14 mouse cellular contexts compared by ENCODE assay signal in genomic region chr14:120374786-120375185, GRCm38 (mm10).
DNase-seq lines count a peak whose midpoint lies in the region; ATAC-seq lines count a peak whose summit lies in the region.
"Had no signal": no experiment of that assay in that cellular context is flagged by ENCODE, and none has a peak within 500 bp of the region (broad histone marks: within the 10 kb centered on the region; RNA-seq: fewer than 3 reads in every experiment).

No protein-coding gene starts in this region.

- DNase-seq in layer of hippocampus, adult 8-10 months (ENCODE audit: low spot score in 2 of 2): peak; percentile 49 to 59
- DNase-seq in layer of hippocampus, postnatal 10 days (ENCODE audit: low spot score in 2 of 2): no peak
- DNase-seq in brain, adult 2 months (ENCODE audit: low read depth, low spot score): peak; percentile 91
- DNase-seq in frontal cortex, adult 2 months (ENCODE audit: extremely low spot score in 1 of 2, low spot score in 1 of 2): peak; percentile 68 to 79
- peak; percentile 71 for DNase-seq in right cerebral cortex, postnatal 25 days
- DNase-seq in lung, adult 18-20 months: no peak
- DNase-seq: adrenal gland, adult 2 months; cerebellum, adult 8-10 months; gastrocnemius, postnatal 36 days; heart, postnatal 10 days; kidney, adult 18-20 months; kidney, postnatal 10 days had no signal

- ATAC-seq in activated CD4-positive, CD25-positive, alpha-beta regulatory T cell, adult 4 months: no peak
- ATAC-seq: midbrain, embryonic 15.5 days had no signal

Comparison
In these comparisons a context has a peak if more than half of its experiments do, and no peak if none do; other contexts are left out.
1. DNase-seq: peak in layer of hippocampus, adult 8-10 months (2 of 2), brain, adult 2 months (single experiment), frontal cortex, adult 2 months (2 of 2) and right cerebral cortex, postnatal 25 days (single experiment); none in layer of hippocampus, postnatal 10 days (0 of 2) and lung, adult 18-20 months (0 of 2).